Mouse (Mus musculus) lung, adult 2 months (tissue): ENCODE measurements around the gene Dnah3. TPM values are rescaled to one million over a fixed set of nuclear protein-coding genes. Genes with fewer than 3 reads are reported as not detected.

ENCODE experiments used
- DNase-seq: peaks from one replicate; pipeline ENCODE4 v3.0.0; 2022
- H3K4me1 ChIP-seq: fragments of 200-500 bp; 2 replicates; pipeline ENCODE4 v1.6.1; 2011; ENCODE audit warnings: low read length; ENCODE audit not compliant: control insufficient read depth, insufficient read depth
- H3K4me3 ChIP-seq: fragments of 200-500 bp; replicated peaks from 2 replicates; pipeline ENCODE3; 2011; ENCODE audit warnings: low read depth, mild to moderate bottlenecking, control low read depth, low read length; ENCODE audit errors: extremely low read depth
- CTCF ChIP-seq: fragments of 200-500 bp; IDR thresholded peaks from 2 replicates; pipeline ENCODE4 v1.5.1; 2011; ENCODE audit warnings: mild to moderate bottlenecking, low read length, control low read depth; ENCODE audit not compliant: insufficient read depth
- POLR2A ChIP-seq: fragments of 200-500 bp; IDR thresholded peaks from 2 replicates; pipeline ENCODE4 v1.6.1; 2011; ENCODE audit warnings: low read depth, mild to moderate bottlenecking, control low read depth, low read length, borderline replicate concordance; ENCODE audit errors: extremely low read depth
- WGBS: fragments of 180-500 bp; shearing (Covaris S2); methylation state at CpG from one replicate; pipeline ENCODE4 v1.1.7; 2018; 5-methylcytosine and 5-hydroxymethylcytosine counted together
- polyA plus RNA-seq: library from polyadenylated mRNA; depleted of rRNA; stranded (reverse); fragments of >200 nt; gene quantifications from 2 replicates; pipeline ENCODE4 v1.2.3, GENCODE M21; 2012

Dnah3 gene
- polyA plus RNA-seq, 1 experiment, result 7.6 TPM

DNA sequence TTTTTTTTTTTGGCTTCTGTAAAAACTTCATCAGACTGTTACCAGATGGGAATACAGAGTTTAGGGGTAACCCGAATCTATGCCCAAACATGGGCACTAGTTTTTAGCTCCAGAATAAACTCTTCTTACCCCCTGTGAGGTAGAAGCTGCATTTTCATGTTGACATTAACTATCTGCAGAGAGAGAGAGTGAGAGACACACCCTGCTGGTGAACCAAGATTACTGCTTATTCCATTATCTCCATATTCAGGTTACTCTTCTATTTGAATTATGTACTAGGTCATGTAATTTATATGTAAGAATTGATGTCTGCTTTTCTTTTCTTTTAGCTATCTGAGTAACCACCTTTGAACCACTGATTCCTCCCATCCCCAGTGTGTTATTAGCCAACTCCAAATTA is 31.0 kb downstream of the Dnah3 start:
- WGBS, result 68% methylated on average over 1 of the region's 1 CpGs
- TF ChIP-seq POLR2A (no peak), CTCF (no peak)
- no peak for DNase-seq
- Histone ChIP-seq H3K4me3 (no peak overlapping the region), H3K4me1 (no peaks in the 10 kb centered on the region)

GRCm38 (mm10) chr7:120055479-120055878 is 39.6 kb downstream of the Dnah3 start:
- Histone ChIP-seq H3K4me3 (no peak overlapping the region), H3K4me1 (no peaks in the 10 kb centered on the region)
- TF ChIP-seq CTCF, result no peak
- no peak for TF ChIP-seq POLR2A
- no peak for DNase-seq
- WGBS, result 74% methylated on average over 3 of the region's 3 CpGs

GRCm38 (mm10) chr7:120054016-120054415 is 41.1 kb downstream of the Dnah3 start:
- no peak for DNase-seq
- 20% methylated on average over 2 of the region's 2 CpGs for WGBS
- no peak overlapping the region for H3K4me3 ChIP-seq
- H3K4me1 ChIP-seq, result no peaks in the 10 kb centered on the region
- TF ChIP-seq POLR2A (no peak), CTCF (no peak)

DNA sequence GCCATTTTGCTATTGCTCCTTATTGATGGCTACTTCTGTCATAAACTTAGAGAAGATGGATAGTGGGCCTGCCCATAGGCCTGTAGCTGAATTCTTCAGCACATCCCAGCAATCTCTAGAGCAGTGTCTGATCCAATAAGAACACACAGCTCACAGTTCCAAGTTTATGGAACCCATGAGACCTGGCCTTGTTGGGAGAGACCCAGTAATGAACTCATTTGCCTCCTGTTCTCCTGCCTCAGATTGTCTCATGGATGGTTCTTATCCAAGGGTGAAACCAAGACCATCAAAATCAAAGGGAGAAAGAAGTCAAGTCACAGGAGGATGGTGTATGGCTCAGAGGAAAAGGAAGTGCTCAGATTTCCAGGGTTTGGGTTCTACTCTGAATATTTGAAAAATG is 44.6 kb downstream of the Dnah3 start:
- H3K4me3 ChIP-seq, result no peak overlapping the region
- TF ChIP-seq CTCF, result no peak
- TF ChIP-seq POLR2A, result no peak
- no peaks in the 10 kb centered on the region for H3K4me1 ChIP-seq
- DNase-seq, result no peak

- no peak for DNase-seq
- Histone ChIP-seq H3K4me1 (no peaks in the 10 kb centered on the region), H3K4me3 (no peak overlapping the region)
- TF ChIP-seq POLR2A (no peak), CTCF (no peak)
- 81% methylated on average over 3 of the region's 3 CpGs for WGBS
These were observed 51.1 kb downstream of the Dnah3 start for GRCm38 (mm10) chr7:120043990-120044389.

- DNase-seq, result no peak
- 77% methylated on average over 5 of the region's 5 CpGs for WGBS
- no peaks in the 10 kb centered on the region for H3K4me1 ChIP-seq
- TF ChIP-seq CTCF (no peak), POLR2A (no peak)
- H3K4me3 ChIP-seq, result no peak overlapping the region
These were observed 58.7 kb downstream of the Dnah3 start for GRCm38 (mm10) chr7:120036422-120036821.

- Histone ChIP-seq H3K4me1 (no peaks in the 10 kb centered on the region), H3K4me3 (no peak overlapping the region)
- 67% methylated on average over 4 of the region's 4 CpGs for WGBS
- DNase-seq, result no peak
- TF ChIP-seq POLR2A (no peak), CTCF (no peak)
These were observed 60.1 kb downstream of the Dnah3 start for GRCm38 (mm10) chr7:120034996-120035395.

DNA sequence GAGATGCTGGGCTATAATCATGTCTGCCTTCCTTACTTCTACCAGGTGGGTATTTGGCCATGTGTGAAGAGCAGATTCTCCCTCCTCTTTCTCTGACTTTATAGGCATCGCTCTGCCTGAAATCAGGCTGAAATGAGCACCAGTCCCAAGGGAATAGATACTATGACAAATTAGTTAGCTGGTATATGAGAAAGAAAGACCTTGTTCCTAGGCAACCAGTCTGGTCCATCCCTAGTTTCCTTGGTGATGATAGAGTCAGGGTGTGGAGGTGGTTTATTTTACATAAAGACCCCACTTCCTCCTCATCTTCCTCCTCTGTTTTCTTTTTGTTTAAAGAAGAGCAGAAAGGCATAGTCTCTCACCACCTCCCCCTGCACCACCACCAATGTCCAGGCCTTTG is 60.5 kb downstream of the Dnah3 start:
- H3K4me1 ChIP-seq, result no peaks in the 10 kb centered on the region
- DNase-seq, result no peak
- TF ChIP-seq CTCF (no peak), POLR2A (no peak)
- H3K4me3 ChIP-seq, result no peak overlapping the region
- 78% methylated on average over 1 of the region's 1 CpGs for WGBS

DNA sequence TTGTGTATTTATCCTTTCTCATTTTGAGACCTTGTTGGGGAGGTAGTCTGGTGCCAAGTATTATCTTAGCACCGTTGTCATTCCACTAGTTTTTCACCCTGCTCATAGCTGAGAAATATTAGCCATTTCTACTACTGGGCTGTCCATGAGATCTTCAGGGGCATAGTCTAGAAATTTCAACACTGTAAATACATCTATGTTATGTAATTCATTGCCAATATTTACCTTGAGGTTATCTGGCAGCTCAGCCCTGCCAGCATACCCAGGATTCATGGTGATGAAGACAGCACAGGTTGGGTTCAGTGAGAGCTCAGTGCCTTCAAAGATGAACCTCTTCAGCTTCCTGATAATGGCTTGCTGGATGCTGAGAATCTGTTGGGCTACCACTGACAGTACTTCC is 66.4 kb downstream of the Dnah3 start:
- no peak overlapping the region for H3K4me3 ChIP-seq
- no peak for TF ChIP-seq POLR2A
- TF ChIP-seq CTCF, result no peak
- 71% methylated on average over 1 of the region's 1 CpGs for WGBS
- no peak for DNase-seq
- H3K4me1 ChIP-seq, result no peaks in the 10 kb centered on the region

GRCm38 (mm10) chr7:119997066-119997465 is 98.0 kb downstream of the Dnah3 start:
- TF ChIP-seq POLR2A, result no peak
- TF ChIP-seq CTCF, result no peak
- whole genome bisulfite sequencing, result 75% methylated on average over 6 of the region's 6 CpGs

GRCm38 (mm10) chr7:119985279-119985912 is 109.7 kb downstream of the Dnah3 start:
- H3K4me3 ChIP-seq, result no peak overlapping the region
- WGBS, result 23% methylated on average over 3 of the region's 3 CpGs
- no peak for TF ChIP-seq POLR2A
- no peak for TF ChIP-seq CTCF
- no peak for DNase-seq
- no peaks in the 10 kb centered on the region for H3K4me1 ChIP-seq

More at GRCm38 (mm10) chr7:119997066-119997465, 98.0 kb downstream of the Dnah3 start:
- no peak overlapping the region for H3K4me3 ChIP-seq
- DNase-seq, result no peak
- H3K4me1 ChIP-seq, result no peaks in the 10 kb centered on the region
